Mouse (Mus musculus): Measurements from ENCODE around the gene Gm13420. TPM values are rescaled to one million over a fixed set of nuclear protein-coding genes. Genes with fewer than 3 reads are reported as not detected.
"Not testable (repeated sequence)": the region's sequence is repeated elsewhere in the genome, so short reads cannot be mapped to it uniquely, and the experiment has no call there.

Gene Gm13420
- polyA plus RNA-seq, 2 experiments = 0.38 to 0.39 TPM

GRCm38 (mm10) chr2:29711877-29712276 is 39.6 kb downstream of the Gm13420 start:
- ATAC-seq (ENCODE audit: insufficient read depth) (no peak), DNase-seq (ENCODE audit: low read depth in 3 of 3, low spot score in 3 of 3) (no peak)
- WGBS (ENCODE audit: insufficient replicate concordance) = 84% methylated on average over 5 of the region's 5 CpGs
- Histone ChIP-seq H3K36me3 (replicated peaks; ENCODE audit: control insufficient read depth, insufficient read depth, low read depth) (peaks cover 5% of the 10 kb centered on the region), H3K27me3 (ENCODE audit: control insufficient read depth, insufficient read depth, low read length) (no peaks in the 10 kb centered on the region), H3K9me3 (ENCODE audit: control insufficient read depth, low read length) (no peaks in the 10 kb centered on the region), H3K4me3 (ENCODE audit: insufficient read depth in 1 of 2, low read depth in 2 of 2, low read length in 2 of 2) (no peak overlapping the region), H3K9ac (replicated peaks) (no peak overlapping the region), H3K27ac (no peak overlapping the region), H3K4me1 (replicated peaks; ENCODE audit: control insufficient read depth in 2 of 2, insufficient read depth in 2 of 2, low read length in 1 of 2) (no peaks in the 10 kb centered on the region), H3K4me2 (ENCODE audit: low read depth) (no peak overlapping the region)
- no peak for TF ChIP-seq EP300 (IDR thresholded peaks at IDR 0.05; ENCODE audit: low read depth)

- H3K4me2 ChIP-seq (ENCODE audit: low read depth) = no peak overlapping the region
- H3K9me3 ChIP-seq (ENCODE audit: control insufficient read depth, low read length) = no peaks in the 10 kb centered on the region
- no peak for TF ChIP-seq CTCF (IDR thresholded peaks at IDR 0.05; ENCODE audit: low read depth)
- TF ChIP-seq EP300 (IDR thresholded peaks at IDR 0.05; ENCODE audit: low read depth) = no peak
- peaks cover 5% of the 10 kb centered on the region for H3K36me3 ChIP-seq (replicated peaks; ENCODE audit: control insufficient read depth, insufficient read depth, low read depth)
- H3K4me1 ChIP-seq (replicated peaks; ENCODE audit: control insufficient read depth in 2 of 2, insufficient read depth in 2 of 2, low read length in 1 of 2) = no peaks in the 10 kb centered on the region
- no peak for ATAC-seq (ENCODE audit: insufficient read depth)
- H3K4me3 ChIP-seq (ENCODE audit: insufficient read depth in 1 of 2, low read depth in 2 of 2, low read length in 2 of 2) = no peak overlapping the region
- H3K27ac ChIP-seq = no peak overlapping the region
- H3K9ac ChIP-seq (replicated peaks) = no peak overlapping the region
- no peak for DNase-seq (ENCODE audit: low read depth in 3 of 3, low spot score in 3 of 3)
- no peaks in the 10 kb centered on the region for H3K27me3 ChIP-seq (ENCODE audit: control insufficient read depth, insufficient read depth, low read length)
- WGBS (ENCODE audit: insufficient replicate concordance) = 55% methylated on average over 3 of the region's 3 CpGs
Measured at GRCm38 (mm10) chr2:29711038-29711437, 40.4 kb downstream of the Gm13420 start.

GRCm38 (mm10) chr2:29708209-29708608 is 43.3 kb downstream of the Gm13420 start:
- not testable (repeated sequence) for H3K27me3 ChIP-seq (ENCODE audit: control insufficient read depth, insufficient read depth, low read length); H3K36me3 ChIP-seq (replicated peaks; ENCODE audit: control insufficient read depth, insufficient read depth, low read depth); H3K27ac ChIP-seq; H3K9me3 ChIP-seq (ENCODE audit: control insufficient read depth, low read length); H3K4me3 ChIP-seq (ENCODE audit: insufficient read depth in 1 of 2, low read depth in 2 of 2, low read length in 2 of 2); DNase-seq (ENCODE audit: low read depth in 3 of 3, low spot score in 3 of 3); ATAC-seq (ENCODE audit: insufficient read depth); H3K4me2 ChIP-seq (ENCODE audit: low read depth); H3K4me1 ChIP-seq (replicated peaks; ENCODE audit: control insufficient read depth in 2 of 2, insufficient read depth in 2 of 2, low read length in 1 of 2); H3K9ac ChIP-seq (replicated peaks)
- 71% methylated on average over 4 of the region's 4 CpGs for WGBS (ENCODE audit: insufficient replicate concordance)

GRCm38 (mm10) chr2:29707731-29708130 is 43.8 kb downstream of the Gm13420 start:
- no peaks in the 10 kb centered on the region for H3K27me3 ChIP-seq (ENCODE audit: control insufficient read depth, insufficient read depth, low read length)
- peaks cover 0 to 8% of the 10 kb centered on the region in 2 experiments; a peak in 1 of 4 replicates for H3K4me1 ChIP-seq (replicated peaks; ENCODE audit: control insufficient read depth in 2 of 2, insufficient read depth in 2 of 2, low read length in 1 of 2)
- H3K4me2 ChIP-seq (ENCODE audit: low read depth) = no peak overlapping the region
- DNase-seq (ENCODE audit: low read depth in 3 of 3, low spot score in 3 of 3) (no peak), ATAC-seq (ENCODE audit: insufficient read depth) (no peak)
- no peaks in the 10 kb centered on the region for H3K9me3 ChIP-seq (ENCODE audit: control insufficient read depth, low read length)
- no peak overlapping the region for H3K4me3 ChIP-seq (ENCODE audit: insufficient read depth in 1 of 2, low read depth in 2 of 2, low read length in 2 of 2)
- WGBS (ENCODE audit: insufficient replicate concordance) = 78% methylated on average over 4 of the region's 4 CpGs
- no peak overlapping the region for H3K9ac ChIP-seq (replicated peaks)
- TF ChIP-seq EP300 (IDR thresholded peaks at IDR 0.05; ENCODE audit: low read depth) (no peak), CTCF (IDR thresholded peaks at IDR 0.05; ENCODE audit: low read depth) (peak; percentile 77)
- peaks cover 13% of the 10 kb centered on the region for H3K36me3 ChIP-seq (replicated peaks; ENCODE audit: control insufficient read depth, insufficient read depth, low read depth)
- H3K27ac ChIP-seq = no peak overlapping the region

GRCm38 (mm10) chr2:29706726-29707620 is 44.5 kb downstream of the Gm13420 start:
- 86% methylated on average over 18 of the region's 18 CpGs for WGBS (ENCODE audit: insufficient replicate concordance)
- DNase-seq (ENCODE audit: low read depth in 3 of 3, low spot score in 3 of 3) = no peak
- Histone ChIP-seq H3K9ac (replicated peaks) (no peak overlapping the region), H3K36me3 (replicated peaks; ENCODE audit: control insufficient read depth, insufficient read depth, low read depth) (peaks cover 14% of the 10 kb centered on the region), H3K27me3 (ENCODE audit: control insufficient read depth, insufficient read depth, low read length) (no peaks in the 10 kb centered on the region), H3K4me3 (ENCODE audit: insufficient read depth in 1 of 2, low read depth in 2 of 2, low read length in 2 of 2) (no peak overlapping the region), H3K4me2 (ENCODE audit: low read depth) (no peak overlapping the region), H3K27ac (no peak overlapping the region), H3K9me3 (ENCODE audit: control insufficient read depth, low read length) (no peaks in the 10 kb centered on the region), H3K4me1 (replicated peaks; ENCODE audit: control insufficient read depth in 2 of 2, insufficient read depth in 2 of 2, low read length in 1 of 2) (peaks cover 0 to 8% of the 10 kb centered on the region in 2 experiments; a peak in 1 of 4 replicates)
- TF ChIP-seq EP300 (IDR thresholded peaks at IDR 0.05; ENCODE audit: low read depth) = no peak
- no peak for TF ChIP-seq CTCF (IDR thresholded peaks at IDR 0.05; ENCODE audit: low read depth)
- ATAC-seq (ENCODE audit: insufficient read depth) = no peak
